Mouse (Mus musculus): ENCODE measurements around the gene Pask. TPM values are rescaled to one million over a fixed set of nuclear protein-coding genes. Genes with fewer than 3 reads are reported as not detected.

The Pask gene
- polyA plus RNA-seq, 1 experiment: 0.22 TPM

GRCm38 (mm10) chr1:93292006-93292405 is 51.3 kb downstream of the Pask start:
- TF ChIP-seq TAL1 (IDR thresholded peaks at IDR 0.05; ENCODE audit: low read length) (no peak), GATA1 (IDR thresholded peaks at IDR 0.05; ENCODE audit: low read length) (no peak)
- no peaks in the 10 kb centered on the region for H3K9me3 ChIP-seq (ENCODE audit: control insufficient read depth, low read length)
- peaks cover 12% of the 10 kb centered on the region for H3K36me3 ChIP-seq (ENCODE audit: control insufficient read depth)
- H3K4me1 ChIP-seq (ENCODE audit: control insufficient read depth): no peaks in the 10 kb centered on the region
- H3K27me3 ChIP-seq (ENCODE audit: control insufficient read depth): no peaks in the 10 kb centered on the region
- no peak overlapping the region for H3K4me3 ChIP-seq (replicated peaks)

- Histone ChIP-seq H3K4me1 (ENCODE audit: control insufficient read depth) (no peaks in the 10 kb centered on the region), H3K27me3 (ENCODE audit: control insufficient read depth) (no peaks in the 10 kb centered on the region), H3K36me3 (ENCODE audit: control insufficient read depth) (peaks cover 9% of the 10 kb centered on the region), H3K9me3 (ENCODE audit: control insufficient read depth, low read length) (no peaks in the 10 kb centered on the region), H3K4me3 (replicated peaks) (no peak overlapping the region)
- TF ChIP-seq GATA1 (IDR thresholded peaks at IDR 0.05; ENCODE audit: low read length) (no peak), TAL1 (IDR thresholded peaks at IDR 0.05; ENCODE audit: low read length) (no peak)
Measured at GRCm38 (mm10) chr1:93291591-93291990, 51.7 kb downstream of the Pask start.

- H3K9me3 ChIP-seq (ENCODE audit: control insufficient read depth, low read length): no peaks in the 10 kb centered on the region
- TF ChIP-seq GATA1 (IDR thresholded peaks at IDR 0.05; ENCODE audit: low read length): no peak
- H3K4me3 ChIP-seq (replicated peaks): no peak overlapping the region
Measured at GRCm38 (mm10) chr1:93290956-93291355, 52.3 kb downstream of the Pask start.

GRCm38 (mm10) chr1:93289678-93290214 is 53.5 kb downstream of the Pask start:
- Histone ChIP-seq H3K4me3 (replicated peaks) (no peak overlapping the region), H3K27me3 (ENCODE audit: control insufficient read depth) (no peaks in the 10 kb centered on the region), H3K36me3 (ENCODE audit: control insufficient read depth) (no peaks in the 10 kb centered on the region), H3K4me1 (ENCODE audit: control insufficient read depth) (no peaks in the 10 kb centered on the region), H3K9me3 (ENCODE audit: control insufficient read depth, low read length) (no peaks in the 10 kb centered on the region)
- TF ChIP-seq GATA1 (IDR thresholded peaks at IDR 0.05; ENCODE audit: low read length) (no peak), TAL1 (IDR thresholded peaks at IDR 0.05; ENCODE audit: low read length) (no peak)

More at GRCm38 (mm10) chr1:93290956-93291355, 52.3 kb downstream of the Pask start:
- Histone ChIP-seq H3K36me3 (ENCODE audit: control insufficient read depth) (peaks cover 4% of the 10 kb centered on the region), H3K27me3 (ENCODE audit: control insufficient read depth) (no peaks in the 10 kb centered on the region), H3K4me1 (ENCODE audit: control insufficient read depth) (no peaks in the 10 kb centered on the region)

GRCm38 (mm10) chr1:93277041-93277440 is 66.2 kb downstream of the Pask start:
- Histone ChIP-seq H3K27me3 (ENCODE audit: control insufficient read depth) (no peaks in the 10 kb centered on the region), H3K4me1 (ENCODE audit: control insufficient read depth) (no peaks in the 10 kb centered on the region), H3K9me3 (ENCODE audit: control insufficient read depth, low read length) (0 out of 2 replicates have a peak, but pooled peaks cover 2% of the 10 kb centered on the region), H3K4me3 (replicated peaks) (no peak overlapping the region), H3K36me3 (ENCODE audit: control insufficient read depth) (no peaks in the 10 kb centered on the region)
- TF ChIP-seq TAL1 (IDR thresholded peaks at IDR 0.05; ENCODE audit: low read length) (no peak), GATA1 (IDR thresholded peaks at IDR 0.05; ENCODE audit: low read length) (no peak)

GRCm38 (mm10) chr1:93275561-93275960 is 67.7 kb downstream of the Pask start:
- Histone ChIP-seq H3K9me3 (ENCODE audit: control insufficient read depth, low read length) (0 out of 2 replicates have a peak, but pooled peaks cover 2% of the 10 kb centered on the region), H3K4me3 (replicated peaks) (no peak overlapping the region), H3K4me1 (ENCODE audit: control insufficient read depth) (no peaks in the 10 kb centered on the region), H3K27me3 (ENCODE audit: control insufficient read depth) (no peaks in the 10 kb centered on the region), H3K36me3 (ENCODE audit: control insufficient read depth) (no peaks in the 10 kb centered on the region)
- TF ChIP-seq TAL1 (IDR thresholded peaks at IDR 0.05; ENCODE audit: low read length) (no peak), GATA1 (IDR thresholded peaks at IDR 0.05; ENCODE audit: low read length) (no peak)

- Histone ChIP-seq H3K4me1 (ENCODE audit: control insufficient read depth) (no peaks in the 10 kb centered on the region), H3K9me3 (ENCODE audit: control insufficient read depth, low read length) (0 out of 2 replicates have a peak, but pooled peaks cover 2% of the 10 kb centered on the region), H3K27me3 (ENCODE audit: control insufficient read depth) (no peaks in the 10 kb centered on the region), H3K4me3 (replicated peaks) (no peak overlapping the region), H3K36me3 (ENCODE audit: control insufficient read depth) (no peaks in the 10 kb centered on the region)
- TF ChIP-seq GATA1 (IDR thresholded peaks at IDR 0.05; ENCODE audit: low read length): no peak
- no peak for TF ChIP-seq TAL1 (IDR thresholded peaks at IDR 0.05; ENCODE audit: low read length)
Measured at GRCm38 (mm10) chr1:93272409-93272821, 70.9 kb downstream of the Pask start.

GRCm38 (mm10) chr1:93271751-93272150 is 71.5 kb downstream of the Pask start:
- TF ChIP-seq GATA1 (IDR thresholded peaks at IDR 0.05; ENCODE audit: low read length) (no peak), TAL1 (IDR thresholded peaks at IDR 0.05; ENCODE audit: low read length) (no peak)
- Histone ChIP-seq H3K4me3 (replicated peaks) (no peak overlapping the region), H3K36me3 (ENCODE audit: control insufficient read depth) (no peaks in the 10 kb centered on the region), H3K9me3 (ENCODE audit: control insufficient read depth, low read length) (0 out of 2 replicates have a peak, but pooled peaks cover 2% of the 10 kb centered on the region), H3K4me1 (ENCODE audit: control insufficient read depth) (no peaks in the 10 kb centered on the region), H3K27me3 (ENCODE audit: control insufficient read depth) (no peaks in the 10 kb centered on the region)

GRCm38 (mm10) chr1:93270516-93271240 is 72.6 kb downstream of the Pask start:
- H3K9me3 ChIP-seq (ENCODE audit: control insufficient read depth, low read length): 0 out of 2 replicates have a peak, but pooled peaks cover 2% of the 10 kb centered on the region
- no peak overlapping the region for H3K4me3 ChIP-seq (replicated peaks)
- TF ChIP-seq GATA1 (IDR thresholded peaks at IDR 0.05; ENCODE audit: low read length) (no peak), TAL1 (IDR thresholded peaks at IDR 0.05; ENCODE audit: low read length) (no peak)
- H3K4me1 ChIP-seq (ENCODE audit: control insufficient read depth): no peaks in the 10 kb centered on the region
- H3K36me3 ChIP-seq (ENCODE audit: control insufficient read depth): no peaks in the 10 kb centered on the region
- H3K27me3 ChIP-seq (ENCODE audit: control insufficient read depth): no peaks in the 10 kb centered on the region

Measured in erythroblast, embryonic 14.5 days (primary cell).